Mouse (Mus musculus): ENCODE results near the gene Scn1a.
A peak's percentile ranks its signal among the peaks of the same experiment; 100 is the strongest.

The Scn1a gene

GRCm38 (mm10) chr2:66440711-66441110 lies at the start of gene Scn1a:
Gene Scn1a, minus strand, starts transcription at chr2:66440840.
- DNase-seq (ENCODE audit: low spot score in 2 of 2), result peak in 1 of 2 experiments; percentile 7

DNA sequence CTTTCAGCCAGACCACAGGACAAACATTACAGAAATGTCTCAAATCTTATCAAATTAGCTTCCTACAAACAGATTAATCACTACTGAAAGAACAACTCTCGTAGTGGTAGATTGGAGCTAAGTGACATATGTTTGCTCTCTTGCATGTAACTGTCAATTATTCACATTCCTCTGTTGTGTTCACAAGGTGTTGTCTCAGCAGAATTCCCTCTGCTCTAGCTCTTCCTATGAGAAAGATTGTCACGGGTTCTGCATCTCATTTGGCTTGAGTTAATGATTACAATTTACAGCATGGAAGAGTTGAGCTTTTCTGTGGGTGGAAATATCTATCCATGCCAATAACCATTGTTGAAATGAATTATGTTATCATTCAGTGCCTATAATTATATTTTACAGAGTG lies 37.8 kb upstream of the Scn1a start:
- DNase-seq (ENCODE audit: low spot score in 2 of 2), result no peak

GRCm38 (mm10) chr2:66473181-66473822 lies 32.7 kb upstream of the Scn1a start:
- DNase-seq (ENCODE audit: low spot score in 2 of 2), result peak in 1 of 2 experiments; percentile 26

GRCm38 (mm10) chr2:66465484-66465883 lies 24.8 kb upstream of the Scn1a start:
- no peak for DNase-seq (ENCODE audit: low spot score in 2 of 2)

DNA sequence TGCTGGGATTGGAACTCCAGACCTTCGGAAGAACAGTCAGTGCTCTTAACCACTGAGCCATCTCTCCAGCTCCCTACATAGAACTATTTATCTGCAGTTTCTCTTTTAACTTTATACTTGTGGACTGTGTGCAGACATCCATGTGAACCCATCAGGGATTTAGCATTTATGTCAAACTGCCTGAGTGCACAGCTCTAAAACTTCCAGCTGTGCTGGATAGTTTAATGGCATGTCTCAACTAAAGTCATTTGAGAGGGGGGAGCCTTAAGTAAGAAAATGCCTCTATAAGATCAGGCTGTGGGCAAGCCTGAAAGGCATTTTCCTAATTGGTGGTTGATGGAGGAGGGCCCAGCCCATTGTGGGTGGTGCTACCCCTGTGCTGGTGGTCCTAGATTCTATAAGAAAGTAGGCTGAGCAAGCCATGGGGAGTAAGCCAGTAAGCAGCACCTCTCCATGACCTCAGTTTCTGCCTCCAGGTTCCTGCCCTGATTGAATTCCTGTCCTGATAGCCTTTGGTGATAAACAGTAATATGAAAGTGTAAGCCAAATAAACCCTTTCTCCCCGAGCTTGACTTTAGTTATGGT lies 24.3 kb upstream of the Scn1a start:
- DNase-seq (ENCODE audit: low spot score in 2 of 2), result no peak

GRCm38 (mm10) chr2:66463916-66464315 lies 23.3 kb upstream of the Scn1a start:
- no peak for DNase-seq (ENCODE audit: low spot score in 2 of 2)

DNA sequence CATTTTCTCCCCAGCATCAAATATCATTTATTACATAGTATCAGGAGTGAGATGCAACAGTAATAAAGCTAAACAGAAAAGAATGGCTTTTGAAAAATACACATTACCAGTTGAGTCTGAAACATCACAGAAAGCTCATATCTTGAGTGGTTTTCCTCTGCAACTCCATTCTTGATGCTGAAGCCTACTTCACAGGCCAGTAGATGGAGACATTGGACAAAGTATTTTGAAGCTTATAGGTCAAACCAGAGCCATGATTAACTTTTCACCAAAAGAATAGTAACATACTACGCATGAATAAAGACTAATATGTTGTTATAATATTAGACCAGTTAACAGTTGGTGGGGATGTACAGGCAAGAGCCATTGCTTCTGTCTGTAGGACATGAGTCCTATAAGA lies 21.8 kb upstream of the Scn1a start:
- no peak for DNase-seq (ENCODE audit: low spot score in 2 of 2)

DNA sequence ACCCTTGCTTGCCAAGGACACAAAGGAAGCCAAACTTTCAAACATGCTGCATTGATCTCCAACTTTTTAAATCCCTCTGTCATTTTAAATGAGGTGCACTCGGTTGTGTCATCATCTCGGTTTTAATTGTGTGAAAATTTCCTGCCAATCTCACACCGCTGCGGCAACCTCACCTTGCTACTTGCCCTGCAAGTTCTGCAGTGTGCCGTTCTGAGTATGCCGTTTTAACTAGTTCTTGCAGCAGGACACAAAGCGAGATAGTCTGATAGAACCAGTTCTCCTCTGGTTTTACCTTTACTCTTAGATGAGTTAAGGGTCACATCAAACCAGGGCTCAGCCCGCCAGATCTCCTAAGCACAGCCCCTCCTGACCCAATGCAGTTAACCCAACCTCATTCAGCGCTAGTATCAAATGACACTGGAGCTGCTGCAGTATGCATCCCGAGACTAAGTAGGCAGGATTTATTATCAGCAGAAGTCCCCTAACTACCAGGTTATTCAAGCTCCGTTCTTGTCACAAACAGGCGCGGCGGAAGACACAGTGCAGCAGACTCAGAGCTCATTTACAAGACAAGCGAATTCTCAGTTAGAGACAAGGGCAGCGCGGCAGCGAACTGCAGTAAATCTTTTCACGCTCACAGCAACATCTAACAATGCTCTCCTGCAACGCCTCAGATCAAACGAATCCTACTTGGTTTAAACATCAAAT lies 722 bp downstream of the Scn1a start:
- peak in 1 of 2 experiments; percentile 7 for DNase-seq (ENCODE audit: low spot score in 2 of 2)

- DNase-seq (ENCODE audit: low spot score in 2 of 2), result no peak
These were observed 4.4 kb downstream of the Scn1a start for GRCm38 (mm10) chr2:66436286-66436685.

DNA sequence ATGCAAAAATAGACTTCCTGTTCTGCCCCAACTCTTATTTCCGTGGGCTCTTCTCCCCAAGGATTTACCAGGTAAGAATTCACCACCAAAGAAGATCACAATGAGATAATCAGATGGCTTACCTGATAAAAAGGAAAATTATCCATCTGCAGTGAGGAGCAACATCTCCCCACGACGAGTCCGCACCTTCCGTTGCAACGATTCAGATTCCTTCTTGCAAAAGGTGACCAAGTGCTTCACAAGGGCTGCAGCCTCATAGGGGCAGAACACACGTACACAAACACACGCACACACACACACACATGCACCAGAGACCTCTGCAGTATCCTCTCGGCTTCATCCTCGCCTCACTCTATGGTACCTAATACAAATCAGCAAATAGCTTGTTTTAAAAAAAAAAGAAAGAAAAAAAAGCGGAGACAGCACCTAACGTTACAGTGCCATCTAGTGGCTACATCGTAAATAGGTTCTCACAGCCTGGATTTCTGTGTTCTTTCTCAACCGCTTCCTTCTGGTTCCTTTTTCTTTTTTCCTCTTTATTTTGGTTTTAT lies 30.8 kb downstream of the Scn1a start:
- peak; percentile 28 to 48 for DNase-seq (ENCODE audit: low spot score in 2 of 2)

DNA sequence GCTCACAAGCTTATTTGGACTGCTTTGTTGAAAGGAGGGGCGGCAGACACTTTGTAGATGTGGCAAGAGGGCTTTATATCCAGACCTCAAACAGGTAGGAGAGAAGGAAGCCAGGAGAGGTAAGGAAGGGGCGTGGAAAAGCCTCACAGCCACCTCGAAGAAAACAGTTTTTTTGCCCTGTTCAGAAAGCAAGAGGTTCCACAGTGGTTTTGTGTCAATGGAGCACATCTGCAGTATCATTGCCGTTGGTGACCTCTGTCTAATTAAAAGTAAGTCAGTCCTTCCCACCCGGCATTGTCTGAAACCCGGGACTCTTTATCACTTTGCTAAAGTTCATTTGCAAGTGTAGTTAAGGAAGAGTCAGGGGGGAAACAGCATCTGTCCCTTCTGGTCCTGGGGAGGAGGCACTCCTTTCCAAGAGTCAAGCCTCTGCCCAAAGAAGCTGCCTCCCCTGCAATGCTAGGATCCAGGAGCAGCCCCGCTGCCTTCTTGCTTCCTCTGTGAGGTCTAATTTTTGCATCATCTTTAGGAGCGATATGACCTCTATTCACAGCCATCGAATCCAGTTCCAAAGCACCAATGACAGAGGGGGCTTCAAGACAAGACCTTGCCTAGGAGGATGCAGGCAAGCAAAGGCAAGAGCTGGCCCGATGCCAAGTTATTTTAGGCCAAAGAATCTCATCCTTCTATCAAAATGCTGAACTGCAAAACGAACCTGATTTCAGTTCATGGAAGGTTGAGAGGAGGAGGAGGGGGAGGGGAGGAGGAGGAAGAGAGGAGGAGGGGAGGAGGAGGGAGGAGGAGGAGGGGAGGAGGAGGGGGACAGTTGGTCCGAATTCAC lies 31.5 kb downstream of the Scn1a start:
- DNase-seq (ENCODE audit: low spot score in 2 of 2), result peak; percentile 28 to 32

DNA sequence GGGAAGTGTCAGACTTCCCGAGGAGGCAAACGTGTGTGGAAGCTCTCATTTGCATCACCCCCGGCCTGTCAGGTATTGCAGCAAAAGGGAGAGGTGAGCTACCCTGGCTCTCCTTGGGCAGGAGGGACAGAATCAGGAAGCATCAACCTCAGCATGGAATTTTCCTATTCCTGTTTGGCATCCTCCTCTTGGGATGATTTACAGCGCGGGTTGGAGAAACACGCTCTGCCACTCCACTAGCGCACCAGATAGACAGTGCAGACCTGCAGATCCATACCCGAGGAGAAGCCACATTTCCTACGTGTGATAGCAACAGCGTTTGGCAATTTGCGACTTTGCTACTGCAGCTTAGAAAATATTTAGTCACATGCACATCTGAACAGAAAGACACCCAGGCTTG lies 32.2 kb downstream of the Scn1a start:
- peak in 1 of 2 experiments; percentile 19 for DNase-seq (ENCODE audit: low spot score in 2 of 2)

DNA sequence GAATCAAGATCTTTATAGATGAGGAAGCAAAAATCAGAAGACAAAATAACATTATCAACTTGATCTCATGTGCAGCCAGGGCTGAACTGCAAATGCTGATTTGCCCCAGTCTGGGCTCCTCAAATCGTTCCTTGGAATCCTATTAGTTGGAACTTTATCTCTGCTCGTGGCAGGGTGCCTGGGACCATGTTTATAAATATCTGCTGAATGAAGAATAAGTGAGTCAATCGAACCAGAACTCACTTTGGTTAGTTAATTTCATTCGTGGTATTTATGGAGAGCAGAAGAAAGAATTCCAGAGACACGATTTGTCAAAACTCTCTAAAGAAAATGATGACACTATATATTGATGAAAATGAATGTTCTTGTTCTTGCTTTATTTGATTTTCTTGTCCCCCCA lies 48.1 kb downstream of the Scn1a start:
- no peak for DNase-seq (ENCODE audit: low spot score in 2 of 2)

GRCm38 (mm10) chr2:66367957-66368356 lies 72.7 kb downstream of the Scn1a start:
- no peak for DNase-seq (ENCODE audit: low spot score in 2 of 2)

DNA sequence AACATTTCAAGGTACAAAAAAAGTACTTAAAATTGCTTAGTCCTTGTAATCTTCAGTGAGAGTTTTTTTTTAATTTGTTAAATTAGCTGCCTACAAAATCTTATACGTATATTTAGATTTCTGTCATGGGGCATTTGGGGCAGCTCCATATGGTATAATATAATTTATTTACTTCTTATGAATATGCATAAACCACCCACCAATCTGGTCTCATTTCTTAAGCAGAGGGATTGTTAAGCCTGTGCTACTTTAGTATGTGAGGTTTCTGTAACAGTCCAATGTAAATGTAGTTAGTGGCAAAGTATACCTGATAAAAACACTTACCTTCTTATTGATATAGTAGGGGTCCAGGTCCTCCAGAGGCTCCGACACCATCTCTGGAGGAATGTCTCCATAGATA lies 90.0 kb downstream of the Scn1a start:
- no peak for DNase-seq (ENCODE audit: low spot score in 2 of 2)

- no peak for DNase-seq (ENCODE audit: low spot score in 2 of 2)
These were observed 94.0 kb downstream of the Scn1a start for GRCm38 (mm10) chr2:66346622-66347021.

- no peak for DNase-seq (ENCODE audit: low spot score in 2 of 2)
These were observed 94.5 kb downstream of the Scn1a start for GRCm38 (mm10) chr2:66346181-66346580.

DNA sequence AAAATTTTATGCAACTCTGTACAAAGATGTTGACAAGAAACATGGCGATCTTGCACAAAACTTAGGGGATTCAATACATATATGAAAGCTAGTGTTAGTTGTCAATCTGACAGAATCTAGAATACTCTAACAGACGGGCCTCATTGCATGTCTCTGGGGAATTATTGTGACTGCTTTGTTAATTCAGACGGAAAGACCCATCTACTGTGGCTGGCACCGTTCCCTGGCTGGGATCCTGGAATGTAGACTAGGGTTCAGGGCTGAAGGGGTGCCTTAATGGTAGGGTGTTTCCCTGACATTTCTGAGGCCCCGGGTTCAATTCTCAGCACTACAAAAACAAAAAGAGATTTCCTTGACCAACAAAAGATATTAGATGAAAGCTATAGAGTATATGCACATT lies 103.2 kb downstream of the Scn1a start:
- DNase-seq (ENCODE audit: low spot score in 2 of 2), result no peak

DNA sequence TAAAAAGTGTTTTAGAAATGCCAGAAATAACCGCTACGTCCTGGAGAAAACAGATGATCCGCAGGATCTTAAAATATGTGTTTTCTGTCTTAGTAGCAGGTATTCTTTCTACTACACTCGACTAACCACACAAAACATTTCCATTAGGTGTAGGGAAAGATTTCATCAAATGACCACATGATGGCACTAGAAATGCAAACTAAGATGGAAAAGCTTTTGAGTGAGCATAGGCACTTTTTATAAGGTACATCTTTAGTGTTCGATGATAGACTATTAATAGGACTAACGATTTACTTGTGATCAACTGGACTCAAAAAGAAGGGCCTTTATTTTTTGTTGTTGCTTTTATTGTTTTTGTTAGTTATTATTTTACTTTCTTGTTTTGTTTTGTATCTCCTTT lies 104.2 kb downstream of the Scn1a start:
- DNase-seq (ENCODE audit: low spot score in 2 of 2), result no peak

- no peak for DNase-seq (ENCODE audit: low spot score in 2 of 2)
These were observed 168.1 kb downstream of the Scn1a start for GRCm38 (mm10) chr2:66272551-66272950.

- DNase-seq (ENCODE audit: low spot score in 2 of 2), result peak; percentile 95 to 97
These were observed 184.2 kb downstream of the Scn1a start, which contains the start of gene Ttc21b for GRCm38 (mm10) chr2:66256220-66257131. Gene Ttc21b, minus strand, starts transcription at chr2:66256617.

Measured in frontal cortex, postnatal 14 days (tissue).